In the genomic region with DNA sequence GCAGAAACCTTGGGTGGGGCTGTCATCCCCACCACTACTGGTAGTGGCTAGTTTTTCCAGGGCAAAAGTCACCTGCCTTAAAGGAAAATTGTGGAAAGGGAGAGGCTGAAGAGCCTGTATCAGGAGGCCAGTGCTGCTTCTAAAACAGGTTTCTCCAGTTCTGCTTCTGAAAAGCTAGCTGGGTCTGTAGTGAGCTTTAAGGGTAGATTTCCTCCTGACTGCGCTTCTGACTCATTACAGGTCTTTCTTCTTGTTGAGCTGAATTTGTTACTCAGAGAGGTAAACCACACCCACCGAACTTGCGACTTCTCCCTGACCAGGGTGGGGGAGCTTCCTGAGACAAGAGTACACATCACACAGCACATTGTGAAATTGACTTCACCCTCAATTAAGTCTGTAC, we compare ENCODE assay signal across 8 mouse cellular contexts. TPM values are rescaled to one million over a fixed set of nuclear protein-coding genes. Genes with fewer than 3 reads are reported as not detected.
A peak's percentile ranks its signal among the peaks of the same experiment; 100 is the strongest.
DNase-seq lines count a peak whose midpoint lies in the region; ATAC-seq lines count a peak whose summit lies in the region.

No protein-coding gene starts in this region.

- no peaks in the 10 kb centered on the region for H3K9me3 ChIP-seq in midbrain, embryonic 10.5 days (replicated peaks)
- H3K9me3 ChIP-seq in midbrain, embryonic 13.5 days: no peaks in the 10 kb centered on the region
- no peaks in the 10 kb centered on the region for H3K9me3 ChIP-seq in hindbrain, embryonic 16.5 days (ENCODE audit: control insufficient read depth, low read length)

- DNase-seq in B cell, adult 2 months: peak; percentile 36 to 40
- peak; percentile 91 for DNase-seq in ES-CJ7 (ENCODE audit: low read depth, low spot score)
- DNase-seq in naive thymus-derived CD4-positive, alpha-beta T cell, adult 2 months (ENCODE audit: low read depth): peak; percentile 90
- DNase-seq in midbrain, embryonic 10.5 days (ENCODE audit: low spot score): no peak
- DNase-seq in gastrocnemius, postnatal 10 days: no peak

- H3K36me3 ChIP-seq in midbrain, embryonic 10.5 days: no peaks in the 10 kb centered on the region
- H3K36me3 ChIP-seq in midbrain, embryonic 13.5 days: no peaks in the 10 kb centered on the region
- no peaks in the 10 kb centered on the region for H3K36me3 ChIP-seq in hindbrain, embryonic 16.5 days (ENCODE audit: control insufficient read depth, insufficient read depth, low read length)

- H3K27me3 ChIP-seq in midbrain, embryonic 10.5 days (ENCODE audit: low read depth, poor library complexity, severe bottlenecking): no peaks in the 10 kb centered on the region
- H3K27me3 ChIP-seq in midbrain, embryonic 13.5 days: no peaks in the 10 kb centered on the region
- no peaks in the 10 kb centered on the region for H3K27me3 ChIP-seq in hindbrain, embryonic 16.5 days (replicated peaks; ENCODE audit: control insufficient read depth, insufficient read depth, low read length)

- H3K27ac ChIP-seq in midbrain, embryonic 10.5 days (replicated peaks): no peak overlapping the region
- no peak overlapping the region for H3K27ac ChIP-seq in midbrain, embryonic 13.5 days
- H3K27ac ChIP-seq in hindbrain, embryonic 16.5 days (ENCODE audit: low read depth, low read length): no peak overlapping the region

- H3K9ac ChIP-seq in midbrain, embryonic 13.5 days (replicated peaks): no peak overlapping the region
- no peak overlapping the region for H3K9ac ChIP-seq in hindbrain, embryonic 16.5 days (ENCODE audit: low read depth, low read length)

- no peaks in the 10 kb centered on the region for H3K4me1 ChIP-seq in midbrain, embryonic 10.5 days
- no peaks in the 10 kb centered on the region for H3K4me1 ChIP-seq in midbrain, embryonic 13.5 days (replicated peaks)
- no peaks in the 10 kb centered on the region for H3K4me1 ChIP-seq in hindbrain, embryonic 16.5 days (ENCODE audit: control insufficient read depth, insufficient read depth, low read depth, low read length)

- no peak overlapping the region for H3K4me3 ChIP-seq in midbrain, embryonic 10.5 days
- H3K4me3 ChIP-seq in midbrain, embryonic 13.5 days (replicated peaks): no peak overlapping the region
- no peak overlapping the region for H3K4me3 ChIP-seq in hindbrain, embryonic 16.5 days (ENCODE audit: low read length)

- ATAC-seq in hematopoietic stem cell, adult 5-6 weeks (replicated peaks in 1 of 2; ENCODE audit: insufficient read depth in 1 of 2, low FRiP score in 2 of 2, low TSS enrichment in 1 of 2, low read depth in 1 of 2, poor library complexity in 2 of 2, severe bottlenecking in 2 of 2): peak; percentile 62 to 84
- no peak for ATAC-seq in midbrain, embryonic 13.5 days
- no peak for ATAC-seq in hindbrain, embryonic 16.5 days

- 75% methylated on average over 3 of the region's 3 CpGs for WGBS in midbrain, embryonic 10.5 days
- 83% methylated on average over 3 of the region's 3 CpGs for WGBS in midbrain, embryonic 13.5 days
- WGBS in hindbrain, embryonic 16.5 days: 71% methylated on average over 3 of the region's 3 CpGs

- H3K4me2 ChIP-seq in midbrain, embryonic 13.5 days (replicated peaks): no peak overlapping the region
- no peak overlapping the region for H3K4me2 ChIP-seq in hindbrain, embryonic 16.5 days (ENCODE audit: low read length)

RNA-seq across cellular contexts. Expression of gene Atp11b, which starts 33.1 kb away (rescaled TPM):
- total RNA-seq in hematopoietic stem cell, adult 5-6 weeks (2017): 159 and 183 TPM in 2 replicates
- 25.0 and 26.4 TPM in 2 replicates for polyA plus RNA-seq in midbrain, embryonic 10.5 days (2016; fragmentation: Nextera tagmentation; extraction: Ambion mirVana)
- polyA plus RNA-seq in midbrain, embryonic 13.5 days (2015; fragmentation: Nextera tagmentation; extraction: Ambion mirVana): 23.9 and 25.6 TPM in 2 replicates
- total RNA-seq in gastrocnemius, postnatal 10 days (2021): 10 to 100 TPM; 21.9 to 32.8 TPM
- polyA plus RNA-seq in hindbrain, embryonic 16.5 days (2015; fragmentation: Nextera tagmentation; extraction: Ambion mirVana): 34.5 and 42.7 TPM in 2 replicates

Comparison
In these comparisons a context has a peak if more than half of its experiments do, and no peak if none do; other contexts are left out.
1. DNase-seq: peak in B cell, adult 2 months (2 of 2), ES-CJ7 (single experiment) and naive thymus-derived CD4-positive, alpha-beta T cell, adult 2 months (single experiment); none in midbrain, embryonic 10.5 days (single experiment) and gastrocnemius, postnatal 10 days (single experiment).
2. ATAC-seq: peak in hematopoietic stem cell, adult 5-6 weeks (2 of 2); none in midbrain, embryonic 13.5 days (single experiment) and hindbrain, embryonic 16.5 days (single experiment).